Mouse (Mus musculus) thymus, postnatal 25 days (tissue): ENCODE results near the gene Fam234a.
"Not testable (repeated sequence)": the region's sequence is repeated elsewhere in the genome, so short reads cannot be mapped to it uniquely, and the experiment has no call there.

Experiments used
- DNase-seq: peaks from one replicate; pipeline ENCODE4 v3.0.0; 2022

Gene Fam234a

GRCm38 (mm10) chr17:26244101-26244841 lies at the start of gene Fam234a:
Fam234a (minus strand) TSS chr17:26244242.
- peak; percentile 88 for DNase-seq

- no peak for DNase-seq
These were observed 45.4 kb upstream of the Fam234a start for GRCm38 (mm10) chr17:26289475-26289874.

GRCm38 (mm10) chr17:26286199-26286955 lies 42.3 kb upstream of the Fam234a start:
- DNase-seq, result no peak

GRCm38 (mm10) chr17:26276711-26277110 lies 32.7 kb upstream of the Fam234a start:
- peak; percentile 56 for DNase-seq

- no peak for DNase-seq
These were observed 31.9 kb upstream of the Fam234a start for GRCm38 (mm10) chr17:26275933-26276332.

GRCm38 (mm10) chr17:26272586-26272985 lies 28.5 kb upstream of the Fam234a start:
- DNase-seq, result no peak

GRCm38 (mm10) chr17:26269577-26269976 lies 25.5 kb upstream of the Fam234a start:
- DNase-seq, result not testable (repeated sequence)

- no peak for DNase-seq
These were observed 24.8 kb upstream of the Fam234a start for GRCm38 (mm10) chr17:26268851-26269250.

- DNase-seq, result no peak
These were observed 18.3 kb upstream of the Fam234a start for GRCm38 (mm10) chr17:26262384-26262783.

- DNase-seq, result no peak
These were observed 17.8 kb upstream of the Fam234a start for GRCm38 (mm10) chr17:26261826-26262225.

- no peak for DNase-seq
These were observed 11.3 kb upstream of the Fam234a start for GRCm38 (mm10) chr17:26255313-26255712.

- no peak for DNase-seq
These were observed 9.4 kb upstream of the Fam234a start for GRCm38 (mm10) chr17:26253399-26253798.

GRCm38 (mm10) chr17:26252539-26253251 lies 8.7 kb upstream of the Fam234a start, which contains the start of gene Luc7l:
Luc7l (plus strand) TSS chr17:26252896.
- peak; percentile 92 for DNase-seq

- no peak for DNase-seq
These were observed 8.0 kb upstream of the Fam234a start for GRCm38 (mm10) chr17:26251886-26252538.

- peak; percentile 57 for DNase-seq
These were observed 456 bp downstream of the Fam234a start for GRCm38 (mm10) chr17:26243471-26244100.

- no peak for DNase-seq
These were observed 3.1 kb downstream of the Fam234a start for GRCm38 (mm10) chr17:26240990-26241389.

GRCm38 (mm10) chr17:26240120-26240790 lies 3.8 kb downstream of the Fam234a start:
- DNase-seq, result no peak

- no peak for DNase-seq
These were observed 4.5 kb downstream of the Fam234a start for GRCm38 (mm10) chr17:26239551-26239950.

GRCm38 (mm10) chr17:26237667-26238066 lies 6.4 kb downstream of the Fam234a start:
- DNase-seq, result no peak

GRCm38 (mm10) chr17:26235077-26235815 lies 8.8 kb downstream of the Fam234a start:
- no peak for DNase-seq

GRCm38 (mm10) chr17:26234386-26234785 lies 9.7 kb downstream of the Fam234a start:
- DNase-seq, result no peak
